Mouse (Mus musculus) kidney, adult 2 months (tissue): ENCODE measurements at regions not wholly inside any gene's neighbourhood (a gene's known extent, or its start where the extent isn't known, plus 50 kb on each side); places are given as distances from the start of the nearest gene placed in this dataset.

Experiments used
- DNase-seq: peaks from one replicate; pipeline ENCODE4 v3.0.0; 2021
- H3K27ac ChIP-seq: fragments of 200-500 bp; 2 replicates; pipeline ENCODE4 v1.5.1; 2012; ENCODE audit warnings: low read depth, low read length, control low read depth, inconsistent platforms; ENCODE audit not compliant: insufficient read depth
- H3K27me3 ChIP-seq: fragments of 200-500 bp; replicated peaks from 2 replicates; pipeline ENCODE4 v1.6.1; 2012; ENCODE audit warnings: mild to moderate bottlenecking, moderate library complexity, low read length, inconsistent platforms; ENCODE audit not compliant: control insufficient read depth, insufficient read depth
- H3K36me3 ChIP-seq: fragments of 200-500 bp; 2 replicates; pipeline ENCODE4 v1.6.1; 2012; ENCODE audit warnings: mild to moderate bottlenecking, moderate library complexity, low read length, inconsistent platforms; ENCODE audit not compliant: control insufficient read depth, insufficient read depth
- H3K4me1 ChIP-seq: fragments of 200-500 bp; 2 replicates; pipeline ENCODE4 v1.6.1; 2011; ENCODE audit warnings: low read length; ENCODE audit not compliant: control insufficient read depth, insufficient read depth
- H3K4me3 ChIP-seq: fragments of 200-500 bp; 2 replicates; pipeline ENCODE4 v1.5.1; 2011; ENCODE audit warnings: mild to moderate bottlenecking, low read depth, low read length, control low read depth; ENCODE audit not compliant: insufficient read depth
- CTCF ChIP-seq: fragments of 200-500 bp; conservative IDR thresholded peaks from 2 replicates; pipeline ENCODE4 v1.5.1; 2011; ENCODE audit warnings: low read depth, mild to moderate bottlenecking, control low read depth, low read length, moderate library complexity, mixed read lengths; ENCODE audit not compliant: insufficient read depth, insufficient read length
- POLR2A ChIP-seq: fragments of 200-500 bp; IDR thresholded peaks from one replicate; pipeline ENCODE4 v1.6.1; 2011; ENCODE audit warnings: low read depth, low read length, control low read depth
- WGBS: fragments of 180-500 bp; shearing (Covaris S2); methylation state at CpG from one replicate; pipeline ENCODE4 v1.1.7; 2018; 5-methylcytosine and 5-hydroxymethylcytosine counted together

DNA sequence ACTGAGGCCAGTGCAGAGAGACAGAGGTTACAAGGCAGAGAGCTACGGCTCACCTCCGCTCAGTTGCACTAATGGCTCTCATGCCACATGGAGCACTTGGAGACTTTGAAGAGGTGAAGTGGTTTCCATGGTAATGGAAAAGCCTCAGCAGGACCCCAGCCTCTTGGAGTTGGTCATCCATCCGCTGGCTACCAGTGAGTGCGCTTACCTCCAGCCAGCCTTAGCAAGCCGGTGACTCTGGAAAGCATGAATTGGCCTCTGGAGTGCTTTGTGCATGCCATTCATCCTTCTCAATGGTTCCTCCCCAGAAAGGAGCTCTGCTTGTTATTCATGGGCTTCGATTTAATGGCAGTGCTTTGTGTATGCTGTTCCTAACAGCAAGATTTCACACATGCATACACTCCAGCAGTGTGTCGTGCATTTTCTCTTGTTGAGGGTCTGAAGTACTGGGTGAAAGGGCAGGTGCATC lies 91.7 kb upstream of the Dyrk2 start:
- WGBS, result 65% methylated on average over 7 of the region's 7 CpGs
- H3K36me3 ChIP-seq, result no peaks in the 10 kb centered on the region
- H3K27me3 ChIP-seq, result no peaks in the 10 kb centered on the region
- TF ChIP-seq CTCF (no peak), POLR2A (no peak)
- no peaks in the 10 kb centered on the region for H3K4me1 ChIP-seq
- no peak for DNase-seq
- H3K27ac ChIP-seq, result no peak overlapping the region
- H3K4me3 ChIP-seq, result no peak overlapping the region

GRCm38 (mm10) chr10:118960076-118960475 lies 90.1 kb upstream of the Dyrk2 start:
- WGBS, result 92% methylated on average over 6 of the region's 6 CpGs
- no peaks in the 10 kb centered on the region for H3K27me3 ChIP-seq
- DNase-seq, result no peak
- TF ChIP-seq POLR2A (no peak), CTCF (no peak)
- H3K4me1 ChIP-seq, result no peaks in the 10 kb centered on the region
- no peaks in the 10 kb centered on the region for H3K36me3 ChIP-seq
- H3K4me3 ChIP-seq, result no peak overlapping the region
- no peak overlapping the region for H3K27ac ChIP-seq

GRCm38 (mm10) chr10:118959623-118960022 lies 89.6 kb upstream of the Dyrk2 start:
- DNase-seq, result no peak
- H3K27me3 ChIP-seq, result no peaks in the 10 kb centered on the region
- no peak overlapping the region for H3K27ac ChIP-seq
- no peak overlapping the region for H3K4me3 ChIP-seq
- no peak for TF ChIP-seq POLR2A
- TF ChIP-seq CTCF, result no peak
- 85% methylated on average over 8 of the region's 8 CpGs for WGBS
- no peaks in the 10 kb centered on the region for H3K36me3 ChIP-seq
- no peaks in the 10 kb centered on the region for H3K4me1 ChIP-seq

GRCm38 (mm10) chr10:118956352-118956751 lies 86.3 kb upstream of the Dyrk2 start:
- no peak for DNase-seq
- no peak overlapping the region for H3K27ac ChIP-seq
- TF ChIP-seq POLR2A (no peak), CTCF (no peak)
- WGBS, result 69% methylated on average over 9 of the region's 9 CpGs
- no peaks in the 10 kb centered on the region for H3K4me1 ChIP-seq
- no peaks in the 10 kb centered on the region for H3K27me3 ChIP-seq
- H3K36me3 ChIP-seq, result no peaks in the 10 kb centered on the region
- H3K4me3 ChIP-seq, result no peak overlapping the region

- Histone ChIP-seq H3K27ac (no peak overlapping the region), H3K4me1 (no peaks in the 10 kb centered on the region), H3K36me3 (no peaks in the 10 kb centered on the region), H3K27me3 (no peaks in the 10 kb centered on the region), H3K4me3 (no peak overlapping the region)
- no peak for DNase-seq
- 88% methylated on average over 6 of the region's 6 CpGs for WGBS
- TF ChIP-seq POLR2A, result no peak
- no peak for TF ChIP-seq CTCF
These were observed 83.4 kb upstream of the Dyrk2 start for GRCm38 (mm10) chr10:118953440-118953839.

DNA sequence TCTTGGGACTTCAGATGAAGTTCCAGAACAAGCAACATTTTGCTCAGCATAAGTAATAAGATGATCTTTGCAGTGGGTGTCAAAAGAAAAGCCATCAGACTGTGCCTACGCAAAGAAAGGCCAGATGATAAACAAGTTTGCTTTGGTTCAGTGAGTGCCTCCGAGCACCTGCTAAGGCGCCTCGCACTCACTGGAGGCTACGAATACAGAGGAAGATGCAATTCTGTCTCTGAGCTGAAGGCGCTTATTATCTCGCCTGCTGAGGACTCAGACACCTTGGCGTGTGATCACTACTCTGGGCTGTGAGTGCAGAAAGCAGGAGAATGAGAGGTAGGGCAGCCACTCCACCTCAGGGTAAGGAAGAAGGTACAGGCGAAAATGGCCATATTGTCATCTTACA lies 82.7 kb upstream of the Dyrk2 start:
- no peak for TF ChIP-seq POLR2A
- no peak for TF ChIP-seq CTCF
- H3K36me3 ChIP-seq, result no peaks in the 10 kb centered on the region
- no peak for DNase-seq
- WGBS, result 88% methylated on average over 9 of the region's 9 CpGs
- no peak overlapping the region for H3K4me3 ChIP-seq
- no peaks in the 10 kb centered on the region for H3K4me1 ChIP-seq
- no peak overlapping the region for H3K27ac ChIP-seq
- no peaks in the 10 kb centered on the region for H3K27me3 ChIP-seq

- Histone ChIP-seq H3K4me1 (no peaks in the 10 kb centered on the region), H3K4me3 (no peak overlapping the region), H3K27me3 (no peaks in the 10 kb centered on the region), H3K27ac (no peak overlapping the region), H3K36me3 (no peaks in the 10 kb centered on the region)
- TF ChIP-seq CTCF, result no peak
- no peak for TF ChIP-seq POLR2A
- peak; percentile 79 for DNase-seq
- 37% methylated on average over 6 of the region's 6 CpGs for WGBS
These were observed 77.7 kb upstream of the Dyrk2 start for GRCm38 (mm10) chr10:118947724-118948123.

GRCm38 (mm10) chr10:118947016-118947674 lies 77.1 kb upstream of the Dyrk2 start:
- Histone ChIP-seq H3K27ac (no peak overlapping the region), H3K4me3 (no peak overlapping the region), H3K36me3 (no peaks in the 10 kb centered on the region), H3K27me3 (no peaks in the 10 kb centered on the region), H3K4me1 (no peaks in the 10 kb centered on the region)
- 40% methylated on average over 9 of the region's 9 CpGs for WGBS
- DNase-seq, result no peak
- no peak for TF ChIP-seq POLR2A
- no peak for TF ChIP-seq CTCF
